Mouse (Mus musculus): ENCODE data around the gene Gm20388.

GRCm38 (mm10) chr8:122134121-122134529, 2223.5 kb downstream of the Gm20388 start:
- TF ChIP-seq CTCF (IDR thresholded peaks at IDR 0.05; ENCODE audit: low read depth, low read length) (no peak), TAL1 (conservative IDR thresholded peaks at IDR 0.05; ENCODE audit: low read depth, low read length) (no peak), GATA1 (IDR thresholded peaks at IDR 0.05; ENCODE audit: borderline replicate concordance, low read length) (no peak)

All from G1E (cell line).